Mouse (Mus musculus) ZHBTc4 (cell line): ENCODE measurements around the gene Agrp.
"Not testable (repeated sequence)": the region's sequence is repeated elsewhere in the genome, so short reads cannot be mapped to it uniquely, and the experiment has no call there.

Experiments
- DNase-seq: peaks from one replicate; pipeline ENCODE4 v3.0.0-alpha.2; 2011; ENCODE audit warnings: low read depth, low spot score

The Agrp gene

DNA sequence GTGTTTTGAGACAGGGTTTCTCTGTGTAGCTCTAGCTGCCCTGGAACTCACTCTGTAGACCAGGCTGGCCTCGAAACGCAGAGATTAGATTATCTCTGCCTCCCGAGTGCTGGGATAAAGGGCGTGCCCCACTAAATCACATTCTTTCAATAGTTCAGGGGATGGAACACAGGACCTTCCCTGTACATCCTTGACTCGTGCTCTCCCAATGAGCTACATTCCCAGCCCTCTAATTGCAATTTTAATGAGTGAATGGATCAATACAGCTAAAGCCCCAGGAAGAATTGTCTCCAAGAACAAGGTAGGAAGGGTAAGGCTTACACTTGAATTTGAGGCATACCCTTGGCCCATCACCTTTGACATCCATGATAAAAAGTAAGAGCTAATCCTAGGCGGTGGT lies 38.4 kb downstream of the Agrp start:
- peak; percentile 60 for DNase-seq

GRCm38 (mm10) chr8:105596362-105597034 lies 40.7 kb downstream of the Agrp start:
- peak; percentile 93 for DNase-seq

GRCm38 (mm10) chr8:105594451-105595242 lies 42.5 kb downstream of the Agrp start:
- DNase-seq, result no peak

- DNase-seq, result no peak
Measured at GRCm38 (mm10) chr8:105593859-105594258, 43.3 kb downstream of the Agrp start.

DNA sequence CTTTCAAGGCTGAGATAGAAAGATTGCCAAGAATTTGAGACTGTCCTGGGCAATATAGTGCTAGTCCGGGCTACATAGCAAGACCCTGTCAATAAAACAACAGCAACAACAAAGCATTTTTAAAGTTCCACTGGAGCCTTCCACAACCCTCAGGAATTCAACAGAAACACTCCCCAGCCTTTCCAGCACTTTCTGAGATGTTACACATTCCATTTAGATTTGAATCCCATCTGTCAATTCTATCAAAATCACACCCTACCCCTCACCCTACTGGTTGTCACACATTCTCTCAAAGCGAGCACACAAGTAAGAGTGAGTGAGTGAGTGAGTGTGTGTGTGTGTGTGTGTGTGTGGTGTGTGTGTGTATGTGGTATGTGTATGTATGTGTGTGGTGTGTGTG lies 44.8 kb downstream of the Agrp start:
- DNase-seq, result no peak

DNA sequence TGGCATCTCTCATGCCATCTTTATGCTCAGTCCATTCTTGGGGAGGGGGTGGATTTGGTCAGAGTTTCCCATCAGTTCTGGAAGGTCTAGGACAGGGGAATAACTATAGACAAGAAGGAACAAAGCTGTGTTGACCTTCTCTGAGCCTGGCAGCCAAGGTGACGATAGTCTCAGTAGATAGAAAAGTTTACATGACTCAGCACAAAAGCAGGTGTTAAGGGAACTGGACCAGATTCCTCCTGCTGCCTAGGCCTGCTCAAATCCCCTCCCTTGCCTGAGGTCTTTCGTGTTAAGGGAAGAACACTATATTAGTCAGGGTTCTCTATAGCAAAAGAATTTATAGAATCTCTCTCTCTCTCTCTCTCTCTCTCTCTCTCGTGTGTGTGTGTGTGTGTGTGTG lies 57.5 kb downstream of the Agrp start:
- DNase-seq, result peak; percentile 55

GRCm38 (mm10) chr8:105575538-105575937 lies 61.7 kb downstream of the Agrp start:
- DNase-seq, result no peak

DNA sequence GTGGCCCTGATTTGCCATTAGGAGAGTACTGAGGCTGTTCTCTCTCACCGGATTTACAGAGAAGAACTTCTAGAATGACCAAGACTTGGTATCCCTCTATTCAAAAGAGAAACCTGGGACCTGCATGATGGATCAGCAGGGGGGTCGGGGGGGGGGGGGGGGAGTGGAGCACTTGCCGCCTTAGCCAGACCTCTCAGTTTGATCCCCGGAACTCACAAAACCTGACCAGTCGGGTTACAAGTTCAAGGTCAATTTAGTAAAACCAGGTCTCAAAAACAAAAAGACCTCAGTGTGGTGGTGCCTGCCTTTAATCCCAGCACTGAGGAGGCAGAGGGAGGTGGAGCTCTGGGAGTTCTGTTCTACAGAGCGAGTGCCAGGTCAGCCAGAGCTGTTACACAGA lies 62.5 kb downstream of the Agrp start:
- DNase-seq, result peak; percentile 63

GRCm38 (mm10) chr8:105573427-105573826 lies 63.8 kb downstream of the Agrp start:
- DNase-seq, result no peak

GRCm38 (mm10) chr8:105571810-105572209 lies 65.4 kb downstream of the Agrp start:
- DNase-seq, result no peak

DNA sequence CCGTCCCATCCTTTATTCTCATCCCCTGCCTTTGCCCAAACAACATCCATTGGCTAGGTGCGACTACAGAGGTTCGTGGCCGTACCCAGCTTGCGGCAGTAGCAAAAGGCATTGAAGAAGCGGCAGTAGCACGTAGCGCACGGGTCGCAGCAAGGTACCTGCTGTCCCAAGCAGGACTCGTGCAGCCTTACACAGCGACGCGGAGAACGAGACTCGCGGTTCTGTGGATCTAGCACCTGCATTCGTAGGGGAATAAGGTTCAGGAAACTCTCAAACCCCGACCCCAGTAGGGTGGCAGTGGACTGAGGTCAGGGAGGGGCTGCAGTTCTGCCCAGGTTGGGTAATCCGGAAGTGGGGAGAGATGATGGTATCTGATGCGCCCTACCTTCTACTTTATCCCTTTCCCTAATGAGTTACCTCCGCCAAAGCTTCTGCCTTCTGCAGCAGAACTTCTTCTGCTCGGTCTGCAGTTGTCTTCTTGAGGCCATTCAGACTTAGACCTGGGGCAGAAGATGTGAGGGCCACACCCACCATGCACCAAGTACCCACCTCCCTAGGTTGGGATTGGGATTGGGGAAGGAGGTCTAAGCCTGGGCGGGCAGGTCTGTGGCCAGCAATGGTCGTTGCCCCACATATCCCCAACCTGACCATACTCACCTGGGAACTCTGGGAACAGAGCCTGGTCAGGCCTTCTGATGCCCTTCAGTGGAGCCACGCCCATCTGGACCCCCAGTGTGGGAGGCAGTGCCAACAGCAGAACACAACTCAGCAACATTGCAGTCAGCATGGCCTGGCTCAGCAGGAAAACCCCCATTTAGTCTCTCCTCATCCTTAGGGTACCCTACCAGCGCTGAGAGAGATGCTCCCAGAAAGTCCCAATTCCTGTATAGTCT lies 70.2 kb downstream of the Agrp start:
- DNase-seq, result peak; percentile 47

GRCm38 (mm10) chr8:105565952-105566702 lies 71.1 kb downstream of the Agrp start, which contains the start of gene Atp6v0d1:
Atp6v0d1 (minus strand) TSS chr8:105566047.
- DNase-seq, result peak; percentile 100

- DNase-seq, result no peak
Measured at GRCm38 (mm10) chr8:105565401-105565881, 71.8 kb downstream of the Agrp start.

DNA sequence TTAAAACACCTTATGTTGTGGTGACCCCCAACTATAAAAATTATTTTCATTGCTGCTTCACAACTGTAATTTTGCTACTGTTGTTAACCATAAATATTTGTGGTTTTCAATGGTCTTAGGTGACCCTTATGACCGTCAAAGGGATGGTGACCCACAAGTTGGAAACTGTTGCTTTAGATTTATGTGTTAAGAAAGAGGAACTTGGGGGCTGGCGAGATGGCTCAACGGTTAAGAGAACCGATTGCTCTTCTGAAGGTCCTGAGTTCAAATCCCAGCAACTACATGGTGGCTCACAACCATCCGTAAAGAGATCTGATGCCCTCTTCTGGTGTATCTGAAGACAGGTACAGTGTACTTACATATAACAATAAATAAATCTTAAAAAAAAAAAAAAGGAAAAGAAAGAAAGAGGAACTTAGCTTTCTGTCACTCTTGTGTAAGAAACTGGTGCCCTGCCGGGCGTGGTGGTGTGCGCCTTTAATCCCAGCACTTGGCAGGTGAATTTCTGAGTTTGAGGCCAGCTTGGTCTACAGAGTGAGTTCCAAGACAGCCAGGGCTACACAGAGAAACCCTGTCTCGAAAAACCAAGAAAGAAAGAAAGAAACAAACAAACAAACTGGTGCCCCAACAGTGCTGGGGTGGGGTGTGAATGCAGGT lies 72.5 kb downstream of the Agrp start:
- not testable (repeated sequence) for DNase-seq

DNA sequence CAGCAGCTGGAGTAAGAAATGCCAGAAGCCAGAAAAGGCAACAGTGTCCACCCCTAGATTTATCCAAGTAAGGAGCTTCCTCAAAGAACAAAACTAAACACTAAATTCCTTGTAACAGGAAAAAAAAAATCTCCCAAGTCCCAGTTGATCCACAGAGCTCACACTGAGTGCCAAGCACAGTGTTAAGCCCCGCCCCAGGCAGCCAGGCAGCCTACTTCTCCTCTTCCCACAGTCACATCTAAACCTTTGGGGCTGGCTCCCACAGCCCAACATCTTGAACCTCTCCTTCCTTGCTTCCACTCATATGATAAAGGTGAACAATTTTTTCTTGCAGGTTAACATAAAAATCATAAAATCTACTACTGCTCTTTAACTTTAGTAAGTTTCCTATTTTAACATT lies 73.3 kb downstream of the Agrp start:
- no peak for DNase-seq

- no peak for DNase-seq
Measured at GRCm38 (mm10) chr8:105562863-105563262, 74.3 kb downstream of the Agrp start.

GRCm38 (mm10) chr8:105555230-105555629 lies 82.0 kb downstream of the Agrp start:
- peak; percentile 72 for DNase-seq

DNA sequence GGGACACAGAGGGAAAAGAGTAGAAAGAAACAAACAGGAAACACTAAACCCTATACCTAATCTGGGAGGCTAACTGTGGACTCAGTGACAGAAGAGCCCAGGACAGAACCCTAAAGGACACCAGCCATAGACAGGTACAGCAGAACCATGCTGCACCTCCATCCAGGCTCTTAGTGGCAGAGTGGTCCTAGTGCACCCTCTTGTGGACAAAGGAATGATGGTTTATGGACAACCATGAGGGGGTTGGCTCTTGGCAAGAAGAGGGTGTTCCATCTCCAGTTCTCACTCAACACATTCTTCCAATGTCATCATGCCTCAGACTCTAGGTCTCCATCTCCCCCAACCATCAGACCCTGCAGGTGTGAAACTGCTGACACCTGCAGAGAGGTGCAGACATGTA lies 83.1 kb downstream of the Agrp start:
- DNase-seq, result peak; percentile 75

DNA sequence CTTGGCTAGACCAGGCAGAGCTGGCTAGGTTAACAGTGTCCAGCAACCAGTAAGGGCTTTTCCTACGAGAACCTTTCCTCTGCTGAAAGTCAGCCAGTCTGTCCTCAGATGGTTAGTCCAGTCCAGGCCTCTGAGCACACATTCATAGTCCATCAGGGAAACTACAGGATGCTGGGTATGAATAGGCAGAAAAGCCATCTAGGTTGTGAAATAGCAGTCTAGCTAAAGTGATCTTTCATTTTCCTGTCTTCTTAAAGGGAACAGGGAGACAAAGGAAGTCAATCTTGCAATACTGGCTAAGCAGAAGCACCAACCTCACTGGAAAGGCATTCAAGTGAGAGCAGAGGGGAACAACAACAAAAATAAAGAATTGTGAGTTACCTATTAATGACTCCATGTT lies 84.4 kb downstream of the Agrp start:
- DNase-seq, result no peak

- DNase-seq, result no peak
Measured at GRCm38 (mm10) chr8:105552032-105552431, 85.2 kb downstream of the Agrp start.

DNA sequence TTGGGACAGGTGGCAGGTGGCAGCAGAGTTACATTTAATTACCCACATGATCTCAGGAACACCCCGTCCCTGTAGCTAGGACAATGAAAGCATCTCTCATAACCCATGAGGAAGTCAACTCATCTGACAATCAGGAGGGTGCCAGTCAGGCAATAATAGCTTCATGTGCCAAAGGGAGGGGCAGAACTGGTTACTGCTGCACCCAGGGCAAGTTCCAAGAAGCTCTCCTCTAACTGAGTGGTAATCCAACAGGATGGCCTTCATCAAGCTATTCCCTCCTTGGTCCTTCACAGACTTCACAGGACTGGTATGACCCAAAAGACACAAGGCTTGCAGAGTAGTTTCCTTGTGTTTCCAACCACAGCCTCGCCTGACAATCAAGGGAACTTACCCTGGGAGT lies 87.1 kb downstream of the Agrp start:
- DNase-seq, result no peak
